Mouse (Mus musculus) forelimb bud, embryonic 11.5 days (tissue): ENCODE data around the gene Wfdc9.

Experiments used
- DNase-seq: peaks from one replicate; pipeline ENCODE4 v3.0.0-alpha.2; 2012; ENCODE audit warnings: low read depth, low spot score

Wfdc9 gene

DNA sequence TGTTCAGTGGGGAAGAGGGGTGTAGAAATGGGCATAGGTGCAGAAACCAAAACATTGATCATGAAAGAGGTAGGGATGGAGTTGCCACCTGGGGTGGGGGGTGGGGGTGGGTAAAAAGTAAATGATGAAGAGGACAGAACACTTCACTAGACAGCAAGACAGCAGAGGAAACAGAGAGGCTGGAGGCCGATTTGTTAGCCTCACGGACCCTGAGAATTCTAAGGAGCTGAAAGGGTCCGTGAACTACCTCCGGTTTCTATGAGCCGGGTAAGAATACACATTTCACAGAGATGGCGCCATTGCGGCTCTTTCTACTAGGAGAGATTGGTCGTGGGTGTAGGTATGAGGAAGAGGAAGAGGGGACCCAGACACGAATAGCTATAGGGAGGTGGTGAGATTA, at the start of gene Wfdc9:
TSS of gene Wfdc9 (minus strand) at position 101 of the 400 bp plus-strand sequence.
- no peak for DNase-seq

DNA sequence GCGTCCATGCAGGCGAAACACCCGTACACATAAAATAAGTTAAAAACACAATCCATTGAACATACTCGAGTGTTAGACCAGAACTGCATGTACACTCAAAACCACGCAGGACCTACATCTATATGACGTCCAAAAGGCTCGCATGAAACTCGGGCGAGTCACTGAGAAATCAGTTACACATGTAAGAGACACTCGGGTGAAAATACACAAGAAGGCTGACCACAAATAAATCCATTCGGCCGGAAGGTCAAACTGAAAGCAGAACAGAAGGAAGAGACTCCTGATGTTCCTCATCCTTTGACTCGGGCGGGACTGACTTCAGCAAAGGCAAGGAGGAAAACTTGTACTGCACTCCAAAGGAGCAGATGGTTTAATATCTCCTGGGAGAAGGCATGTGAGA, 49.6 kb upstream of the Wfdc9 start:
- DNase-seq = no peak

DNA sequence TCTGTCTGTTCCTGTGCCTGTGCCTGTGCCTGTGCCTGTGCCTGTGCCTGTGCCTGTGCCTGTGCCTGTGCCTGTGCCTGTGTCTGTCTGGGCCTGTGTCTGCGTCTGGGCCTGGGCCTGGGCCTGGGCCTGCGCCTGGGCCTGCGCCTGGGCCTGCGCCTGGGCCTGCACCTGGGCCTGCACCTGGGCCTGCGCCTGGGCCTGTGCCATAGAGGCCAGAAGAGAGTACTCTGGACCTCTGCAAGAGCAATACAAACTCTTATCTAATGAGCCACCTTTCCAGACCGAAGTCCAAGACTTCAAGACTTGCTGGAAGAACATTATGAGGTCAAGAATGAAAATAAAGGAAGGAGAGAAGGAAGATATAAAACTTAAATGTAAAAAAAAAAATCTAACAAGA, 48.9 kb upstream of the Wfdc9 start:
- DNase-seq = no peak

DNA sequence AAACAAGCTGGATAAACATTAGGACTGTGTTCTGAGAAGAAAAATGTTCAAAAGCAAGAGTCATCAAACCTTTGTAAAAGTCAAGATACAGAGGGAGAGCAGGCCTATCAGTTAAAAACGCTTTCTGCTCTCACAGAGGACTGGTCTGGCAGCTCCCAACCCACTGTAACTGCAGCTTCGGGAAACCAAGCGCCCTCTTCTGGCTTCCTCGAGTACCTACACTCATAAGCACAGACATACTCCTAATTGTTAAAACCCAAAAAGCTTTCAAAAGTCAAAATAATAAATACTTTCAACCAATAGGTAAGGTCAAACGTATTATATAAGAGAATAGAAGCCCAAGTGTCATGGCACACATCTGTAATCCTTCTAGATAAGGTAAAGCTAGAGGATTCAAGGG, 47.9 kb upstream of the Wfdc9 start:
- no peak for DNase-seq

DNA sequence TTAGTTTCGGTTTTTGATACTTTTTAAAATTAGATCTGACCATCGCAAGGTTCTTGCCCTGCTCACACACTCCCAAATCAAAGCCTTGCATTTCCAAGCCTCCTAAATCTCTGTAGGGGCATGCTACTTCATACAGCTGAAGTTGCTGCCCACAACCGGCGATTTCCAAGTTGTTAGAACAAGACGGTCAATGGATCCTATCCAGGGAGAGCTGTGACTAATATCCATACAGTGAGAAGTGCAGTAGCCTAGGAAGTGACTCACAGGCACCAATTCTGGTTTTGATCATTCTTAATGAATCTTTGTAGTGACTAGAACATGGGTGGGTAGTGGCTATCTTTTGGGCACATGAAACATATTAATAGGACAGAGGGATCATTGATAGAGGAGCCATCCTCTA, 45.4 kb upstream of the Wfdc9 start:
- no peak for DNase-seq

DNA sequence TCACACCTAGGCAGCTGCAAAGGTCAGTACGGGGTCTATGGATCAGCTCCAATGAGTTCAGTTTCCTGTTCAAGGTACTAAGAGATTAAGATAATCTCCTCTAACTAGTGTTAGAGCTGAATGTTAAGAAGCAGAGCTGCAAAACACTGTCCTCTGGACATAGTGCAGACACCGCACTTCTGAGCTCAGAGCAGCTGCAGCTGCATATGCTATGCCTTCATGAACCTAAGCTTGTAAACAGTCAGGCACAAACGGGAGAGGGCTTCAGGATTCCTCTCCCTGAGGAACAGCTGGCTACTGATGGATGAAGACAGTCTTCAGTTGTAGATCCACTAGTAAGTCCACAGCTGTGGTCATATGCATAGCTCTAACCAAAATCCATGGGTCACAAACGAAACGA, 44.6 kb upstream of the Wfdc9 start:
- no peak for DNase-seq

DNA sequence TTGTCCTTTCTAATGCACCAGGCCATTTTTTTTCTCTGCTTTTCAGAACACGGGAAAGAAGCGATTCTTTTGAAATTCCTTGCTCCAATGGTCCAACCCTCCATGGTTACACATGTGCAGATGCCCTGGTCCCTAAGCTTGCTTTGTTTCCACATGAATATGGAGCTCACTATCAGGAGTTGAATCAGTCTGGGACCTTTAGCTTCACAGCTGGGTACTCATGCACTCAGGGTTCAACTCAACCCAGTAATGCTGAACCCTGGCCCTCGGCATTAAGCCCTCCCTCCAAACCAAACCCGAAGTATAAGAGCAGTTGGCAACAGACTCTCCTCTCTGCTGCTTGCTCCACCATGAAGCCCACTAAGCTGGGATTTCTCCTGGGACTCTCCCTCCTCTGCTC, 41.8 kb upstream of the Wfdc9 start, which contains the start of gene Spint4:
TSS of gene Spint4 (plus strand) at position 301 of the 400 bp plus-strand sequence.
- no peak for DNase-seq

DNA sequence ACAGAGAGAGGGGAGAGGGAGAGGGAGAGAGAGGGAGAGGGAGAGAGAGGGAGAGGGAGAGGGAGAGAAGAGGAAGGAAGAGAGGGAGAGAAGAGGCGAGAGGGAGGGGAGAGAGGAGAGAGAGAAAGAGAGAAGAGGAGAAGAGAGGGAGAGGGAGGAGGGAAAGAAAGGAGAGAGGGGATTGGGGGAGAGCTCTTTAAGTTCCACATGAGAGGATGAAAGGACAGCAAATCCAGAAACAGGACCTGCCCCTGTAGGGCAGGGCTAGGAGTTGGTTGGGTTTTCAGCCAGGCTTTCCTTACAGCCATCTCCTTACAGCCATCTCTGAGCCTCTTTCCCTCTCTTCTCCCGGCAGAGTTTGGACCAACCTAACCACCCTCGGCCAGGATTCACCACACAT, 28.4 kb upstream of the Wfdc9 start, which contains the start of gene Wfdc13:
TSS of gene Wfdc13 (plus strand) at position 301 of the 400 bp plus-strand sequence.
- DNase-seq = no peak

DNA sequence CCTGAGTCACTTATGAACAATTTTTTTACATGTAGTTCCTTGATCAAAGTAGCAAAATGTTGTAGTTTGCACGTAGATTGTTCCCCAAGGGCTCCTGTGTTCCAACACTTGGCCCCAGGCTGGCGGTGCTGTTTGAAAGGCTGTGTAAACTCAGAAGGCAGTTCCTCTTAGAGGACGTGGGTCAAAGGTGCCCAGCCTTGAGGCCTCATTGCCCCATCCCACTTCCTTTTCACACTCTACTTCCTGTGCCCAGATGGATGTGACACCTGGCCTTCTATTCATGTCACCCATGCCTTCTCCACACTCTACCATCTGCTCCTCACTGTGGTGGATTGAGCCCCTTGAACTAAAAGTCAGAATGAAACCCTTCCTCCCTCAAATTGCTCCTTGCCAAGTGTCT, 23.5 kb upstream of the Wfdc9 start:
- DNase-seq = no peak

DNA sequence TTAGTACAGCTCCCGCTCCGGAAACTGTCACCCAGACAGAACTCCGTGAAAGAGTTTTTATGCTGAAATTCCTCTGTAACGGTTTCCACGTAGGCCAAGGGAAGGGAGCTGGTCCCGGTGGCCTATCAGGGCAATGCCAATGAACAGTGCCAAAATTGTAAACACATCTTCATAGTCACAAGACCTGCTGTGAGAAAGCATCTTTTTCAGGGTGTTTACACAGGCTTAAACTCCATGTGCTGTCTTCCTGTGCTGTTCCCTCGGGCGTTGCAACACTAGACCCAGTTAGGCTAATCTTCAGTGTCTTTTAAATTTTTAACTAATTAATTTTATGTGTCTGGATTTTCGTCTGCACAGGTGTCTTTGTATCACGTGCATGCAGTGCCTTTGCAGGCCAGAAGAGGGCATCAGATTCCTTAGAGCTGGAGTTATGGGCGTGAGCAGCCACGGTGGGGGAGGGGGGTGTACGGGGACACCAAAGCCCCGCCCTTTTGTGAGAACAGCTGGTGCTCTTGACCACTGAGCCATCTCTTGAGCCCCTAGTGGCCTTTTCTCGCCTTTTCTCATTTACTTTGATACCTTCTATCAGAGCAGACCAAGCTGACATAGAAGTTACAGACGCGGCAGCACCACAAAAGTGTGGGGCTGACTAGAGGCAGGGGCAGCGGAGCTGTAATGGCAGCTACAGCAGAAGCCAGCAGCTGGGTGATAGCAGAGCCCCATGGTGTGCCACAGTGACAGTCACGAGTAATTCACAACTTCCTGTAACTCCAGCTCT, 22.7 kb upstream of the Wfdc9 start:
- peak; percentile 78 for DNase-seq

DNA sequence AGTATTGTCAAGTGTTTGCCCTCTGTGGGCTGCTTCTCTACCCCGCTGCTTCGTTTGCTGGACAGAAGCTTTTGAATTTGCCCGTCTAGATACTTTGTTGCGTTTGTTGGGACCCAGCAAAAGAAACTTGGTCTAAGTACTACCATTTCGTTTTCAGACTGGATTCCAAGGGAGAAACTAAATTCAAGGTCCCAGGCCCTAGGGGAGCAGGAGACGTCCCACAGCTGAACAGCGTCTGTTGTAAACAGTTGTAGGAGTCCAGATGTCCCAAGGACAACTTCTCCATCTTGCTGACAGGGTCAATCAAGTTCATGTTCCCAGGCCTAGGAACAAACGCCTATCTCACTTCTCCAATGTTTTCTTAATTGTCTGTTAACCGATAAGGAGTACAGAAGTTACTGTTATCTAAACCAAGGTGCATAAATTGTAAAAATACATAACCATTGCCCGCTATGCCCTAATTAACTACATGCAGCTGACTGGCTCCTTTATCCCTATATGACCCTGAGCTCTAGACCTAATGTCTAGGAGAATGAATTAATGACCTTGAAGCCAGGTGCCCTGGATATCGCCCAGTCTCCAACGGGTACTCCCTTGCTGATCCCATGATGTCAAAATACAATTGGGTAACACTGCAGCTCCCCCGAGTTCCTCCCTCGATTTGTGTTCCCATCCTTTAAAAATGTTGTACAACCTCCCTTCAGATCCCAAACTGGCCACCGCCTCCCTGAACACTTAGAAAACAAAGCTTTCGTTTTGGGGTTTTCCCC, 20.7 kb upstream of the Wfdc9 start:
- no peak for DNase-seq

DNA sequence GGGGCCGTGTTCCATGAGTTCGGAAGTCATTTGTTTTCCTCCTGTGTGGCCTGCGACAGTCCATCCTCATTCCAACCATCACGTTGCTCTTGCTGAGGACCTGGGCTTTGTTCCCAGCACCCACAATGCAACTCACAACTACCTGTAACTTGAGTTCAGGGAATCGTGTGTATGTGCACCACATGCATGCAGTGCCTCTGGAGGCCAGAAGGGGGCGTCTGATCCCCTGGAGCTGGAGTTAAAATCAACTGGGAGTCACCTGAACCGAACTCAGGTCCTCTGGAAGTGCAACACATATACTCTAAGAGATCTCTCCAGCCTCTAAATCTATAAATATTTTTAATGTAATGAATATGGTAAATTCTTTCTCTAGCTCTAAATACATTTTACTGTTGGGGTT, 19.7 kb upstream of the Wfdc9 start:
- no peak for DNase-seq

DNA sequence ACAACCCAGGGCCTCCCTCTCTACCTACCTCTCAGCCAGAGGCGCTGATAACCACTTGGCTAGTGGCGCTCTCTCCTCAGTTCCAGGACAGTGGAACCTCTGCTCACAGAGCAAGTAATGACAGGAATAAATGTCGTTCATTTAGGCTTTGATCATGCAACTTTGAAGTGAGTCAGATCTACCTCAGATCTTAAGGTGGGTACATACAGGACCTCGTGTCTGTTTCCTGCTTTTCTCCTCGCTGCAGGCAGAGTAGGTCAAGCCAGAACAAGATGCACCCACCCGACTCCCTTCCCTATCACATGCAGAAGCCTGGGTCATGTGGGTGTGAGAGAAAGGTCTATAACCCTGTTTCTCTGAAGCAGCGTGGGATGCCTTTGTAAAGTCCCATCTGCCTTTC, 17.6 kb upstream of the Wfdc9 start, which contains the start of gene Wfdc11:
TSS of gene Wfdc11 (minus strand) at position 101 of the 400 bp plus-strand sequence.
- no peak for DNase-seq

DNA sequence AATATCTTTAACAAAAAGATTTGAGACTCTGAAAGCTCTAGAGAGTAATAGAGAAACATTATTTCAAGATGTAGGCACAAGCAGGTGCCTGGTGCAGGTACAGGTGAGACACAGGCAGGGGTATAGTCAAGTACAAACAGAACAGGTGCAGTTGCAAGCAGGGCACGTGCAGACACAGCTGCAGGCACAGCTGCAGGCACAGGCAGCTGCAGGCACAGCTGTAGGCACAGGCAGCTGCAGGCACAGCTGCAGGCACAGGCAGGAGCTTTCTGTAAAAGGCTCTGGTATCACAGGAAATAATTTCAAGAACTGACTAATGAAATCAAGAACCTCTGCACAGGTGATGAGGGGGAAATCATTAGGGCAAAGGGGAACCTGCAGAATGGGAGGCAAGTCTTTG, 14.6 kb upstream of the Wfdc9 start:
- no peak for DNase-seq

DNA sequence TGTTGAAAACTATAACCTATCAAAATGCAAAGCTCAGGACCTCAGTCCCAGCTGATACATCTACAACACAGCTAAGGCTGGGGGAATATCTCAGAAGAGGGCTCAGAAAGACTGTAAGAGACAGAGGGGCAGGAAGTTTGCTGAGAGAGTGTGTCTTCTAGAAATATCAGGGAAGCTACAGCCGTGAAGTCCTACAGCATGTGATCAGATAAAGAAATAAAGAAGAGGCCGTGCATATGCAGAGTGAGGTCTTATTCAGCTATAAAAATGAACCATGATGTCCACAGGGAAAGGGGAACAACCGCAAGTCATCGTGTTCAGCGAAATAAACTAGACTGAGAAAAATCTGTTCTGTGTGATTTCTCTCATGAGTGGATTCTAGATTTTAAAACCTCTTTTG, 13.9 kb upstream of the Wfdc9 start:
- no peak for DNase-seq

DNA sequence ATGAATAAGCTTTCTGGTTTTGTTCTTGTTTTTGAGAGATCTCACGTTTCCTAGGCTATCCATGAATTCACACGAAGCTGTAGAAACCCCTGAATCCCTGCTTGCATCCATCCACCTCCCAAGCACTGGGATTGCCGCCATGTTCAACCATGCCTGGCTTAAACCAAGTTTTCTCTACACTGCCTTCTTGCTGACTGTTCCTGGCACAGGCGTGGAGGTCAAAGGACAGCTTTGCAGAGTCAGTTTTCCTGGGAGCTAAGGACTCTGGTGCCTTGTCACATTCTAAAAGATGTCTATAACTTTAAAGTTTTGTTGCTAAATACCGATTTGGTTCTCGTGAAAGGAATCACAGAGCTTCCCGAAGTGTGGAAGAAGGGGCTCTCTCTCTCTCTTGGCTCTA, 8.5 kb upstream of the Wfdc9 start:
- no peak for DNase-seq

DNA sequence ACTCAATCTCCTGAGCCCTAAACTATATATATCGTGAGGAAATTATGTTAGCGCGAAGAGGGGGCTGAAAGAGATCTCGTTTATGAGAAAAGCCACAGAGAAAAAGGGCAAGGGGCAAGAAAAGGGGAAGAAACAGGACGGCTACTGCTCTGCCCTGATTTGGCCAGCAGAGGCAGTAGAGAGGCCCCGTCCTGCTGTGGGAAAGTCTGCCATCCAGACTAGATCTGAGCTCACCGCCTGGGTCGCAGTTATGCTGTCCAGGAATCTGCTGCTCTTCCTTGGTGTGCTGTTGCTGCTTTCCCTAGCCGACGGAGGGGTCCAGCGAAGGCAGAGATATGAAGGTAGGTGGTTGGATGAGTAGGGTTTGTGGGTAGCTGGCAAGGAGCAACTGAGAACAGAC, 525 bp downstream of the Wfdc9 start, which contains the start of gene Wfdc10:
TSS of gene Wfdc10 (plus strand) at position 189 of the 400 bp plus-strand sequence.
- DNase-seq = peak; percentile 44

DNA sequence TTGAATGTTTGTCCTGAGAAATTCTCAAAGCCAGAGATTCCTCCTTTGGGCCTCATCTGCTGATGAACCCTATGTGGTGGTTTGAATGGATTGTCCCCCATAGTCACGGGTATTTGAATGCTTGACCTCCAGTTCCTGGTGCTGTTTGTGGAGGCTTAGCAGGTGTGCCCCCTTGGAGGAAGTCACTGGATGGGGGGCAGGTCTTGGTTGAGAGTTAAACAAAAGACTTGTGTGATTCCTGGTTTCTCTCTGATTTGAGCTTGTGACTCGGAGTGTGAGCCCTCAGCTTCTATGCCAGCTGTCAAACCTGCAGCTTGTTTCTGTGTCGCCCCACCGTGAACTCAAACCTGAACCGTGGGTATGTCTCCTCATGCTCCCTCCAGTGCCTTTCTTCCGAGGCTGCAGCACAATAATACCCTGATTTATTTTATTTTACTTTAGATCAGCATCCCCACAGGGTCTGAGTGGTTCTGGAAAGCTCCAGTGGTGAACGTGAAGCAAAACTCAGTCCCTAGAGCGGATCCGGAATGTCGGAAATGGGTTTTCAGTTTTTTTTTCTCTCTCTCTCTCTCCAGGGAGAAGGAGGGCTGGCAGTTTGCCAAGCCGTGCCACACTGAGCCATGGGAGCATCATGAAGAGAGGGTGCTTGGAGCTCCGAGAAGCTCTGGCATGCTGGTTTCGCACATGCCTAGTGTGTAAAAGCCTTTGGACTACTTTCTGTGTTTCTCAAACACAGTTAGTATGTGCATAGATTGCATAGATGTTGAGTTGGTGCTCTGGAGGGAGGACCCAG, 14.3 kb downstream of the Wfdc9 start:
- DNase-seq = no peak

DNA sequence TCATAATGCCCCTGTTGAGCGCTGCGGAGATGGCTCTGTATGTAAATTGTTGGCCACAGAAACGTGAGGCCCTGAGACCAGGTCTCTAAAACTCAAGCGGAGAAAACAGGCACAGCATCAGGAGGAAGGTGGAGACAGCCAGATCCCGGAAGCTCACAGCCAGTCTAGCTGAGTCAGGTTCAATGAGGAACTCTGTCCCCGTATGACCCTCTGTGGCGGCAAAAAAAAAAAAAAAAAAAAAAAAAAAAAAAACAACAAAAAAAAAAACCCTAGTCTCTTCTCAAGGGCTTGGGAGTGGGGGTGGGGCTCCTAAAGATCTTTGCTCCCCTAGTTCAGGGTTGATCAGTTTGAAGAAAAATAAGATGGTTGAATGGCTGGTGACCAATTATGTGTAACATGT, 15.3 kb downstream of the Wfdc9 start:
- no peak for DNase-seq

DNA sequence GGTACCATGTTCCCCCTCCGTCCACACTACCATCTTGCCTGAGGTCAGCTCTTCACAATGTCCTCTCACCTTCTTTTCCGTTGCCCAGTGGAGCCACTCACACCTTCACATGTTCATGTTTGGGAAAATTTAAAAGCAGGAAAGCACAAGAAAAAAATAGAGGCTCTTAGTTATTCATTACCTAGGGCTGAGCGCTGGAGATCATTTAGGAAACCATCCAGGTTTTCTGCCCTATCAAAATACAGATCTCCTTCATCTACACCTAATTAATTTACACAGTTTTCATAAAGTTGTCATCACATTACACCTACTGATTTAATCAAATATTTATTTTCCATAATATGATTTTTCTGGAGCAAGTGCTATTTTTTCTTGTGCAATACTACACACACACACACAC, 17.7 kb downstream of the Wfdc9 start, which contains the start of gene Wfdc16:
TSS of gene Wfdc16 (minus strand) at position 101 of the 400 bp plus-strand sequence.
- DNase-seq = no peak

DNA sequence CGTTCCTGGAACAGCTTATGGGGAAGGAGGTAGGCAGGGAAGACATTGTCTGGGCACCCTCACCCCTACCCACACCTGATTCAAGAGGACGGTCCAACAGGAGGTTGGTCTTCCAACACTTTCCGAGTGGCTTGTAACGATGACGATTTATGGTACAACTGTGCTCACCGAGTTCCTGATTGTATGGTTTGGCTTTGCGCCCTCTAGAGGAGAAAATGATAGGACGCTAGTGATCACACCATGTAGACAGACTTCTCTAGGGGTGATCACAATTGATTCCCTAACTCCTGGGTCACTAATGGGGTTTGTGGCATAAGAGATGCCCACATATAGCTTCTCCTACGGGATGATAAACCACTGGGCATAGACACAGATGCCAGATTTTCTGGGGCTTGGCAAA, 21.1 kb downstream of the Wfdc9 start:
- DNase-seq = no peak

DNA sequence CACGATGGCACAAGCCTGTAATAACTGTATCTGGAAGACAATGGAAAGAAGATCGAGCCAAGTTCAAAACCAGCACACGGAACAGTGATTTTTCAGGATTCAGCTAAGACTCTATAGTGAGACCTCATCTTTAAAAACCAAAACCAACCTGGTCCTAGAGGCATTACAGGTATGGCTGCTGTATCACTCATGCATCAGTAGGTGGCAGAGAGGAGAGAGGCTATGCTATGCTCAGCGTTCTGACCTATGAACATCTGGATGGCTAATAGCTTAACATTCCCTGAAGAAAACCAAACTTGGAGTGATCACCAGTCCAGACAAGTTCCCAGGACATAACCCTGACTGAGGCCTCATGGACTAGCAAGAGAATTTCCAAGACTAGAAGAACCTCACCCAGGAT, 34.6 kb downstream of the Wfdc9 start:
- DNase-seq = no peak
